12 mouse cellular contexts compared by ENCODE assay signal in the genomic region with DNA sequence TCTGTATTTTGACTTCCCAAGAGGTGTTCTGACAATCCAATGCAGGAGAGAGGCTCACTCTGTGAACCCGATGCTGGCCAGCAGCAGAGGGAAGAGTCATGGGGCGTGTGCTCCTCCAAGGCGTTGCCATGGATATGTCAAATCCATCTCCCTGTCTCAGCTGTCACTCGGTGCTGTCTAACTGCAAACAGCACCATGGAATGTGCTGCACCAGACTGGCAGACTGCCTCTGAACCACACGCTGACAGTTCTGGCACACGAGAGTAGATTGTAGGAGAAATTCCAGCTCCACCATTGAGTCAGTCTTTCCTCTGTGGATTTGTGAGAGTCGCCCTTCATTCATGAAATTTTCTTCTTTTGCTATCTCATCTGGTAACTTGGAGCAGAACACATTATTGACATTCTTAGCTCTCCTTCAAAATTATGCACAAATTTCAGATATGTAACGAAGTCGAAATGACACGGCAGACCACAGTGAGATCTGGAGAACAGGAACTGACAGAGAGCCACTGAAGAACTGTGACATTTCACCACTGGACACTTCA. TPM values are rescaled to one million over a fixed set of nuclear protein-coding genes. Genes with fewer than 3 reads are reported as not detected.
A peak's percentile ranks its signal among the peaks of the same experiment; 100 is the strongest.
DNase-seq lines count a peak whose midpoint lies in the region; ATAC-seq lines count a peak whose summit lies in the region.
"Had no signal": no experiment of that assay in that cellular context is flagged by ENCODE, and none has a peak within 500 bp of the region (broad histone marks: within the 10 kb centered on the region; RNA-seq: fewer than 3 reads in every experiment).

No protein-coding gene starts in this region.

- H3K27me3 ChIP-seq in forebrain, embryonic 14.5 days (replicated peaks; ENCODE audit: control insufficient read depth, insufficient read depth, low read length), result no peaks in the 10 kb centered on the region
- no peaks in the 10 kb centered on the region for H3K27me3 ChIP-seq in forebrain, embryonic 12.5 days
- H3K27me3 ChIP-seq: hindbrain, embryonic 12.5 days; kidney, embryonic 15.5 days had no signal

- H3K4me2 ChIP-seq in forebrain, embryonic 14.5 days (ENCODE audit: low read length), result no peak overlapping the region
- no peak overlapping the region for H3K4me2 ChIP-seq in forebrain, embryonic 12.5 days
- H3K4me2 ChIP-seq: hindbrain, embryonic 12.5 days; kidney, embryonic 15.5 days had no signal

- H3K27ac ChIP-seq in forebrain, embryonic 14.5 days (ENCODE audit: low read depth, low read length), result no peak overlapping the region
- H3K27ac ChIP-seq in forebrain, embryonic 12.5 days, result no peak overlapping the region
- H3K27ac ChIP-seq: hindbrain, embryonic 12.5 days; kidney, embryonic 15.5 days; stomach, postnatal 0 days had no signal

- 59% methylated on average over 10 of the region's 10 CpGs for WGBS in forebrain, embryonic 14.5 days
- WGBS in forebrain, embryonic 12.5 days, result 65% methylated on average over 10 of the region's 10 CpGs

- H3K4me1 ChIP-seq in forebrain, embryonic 14.5 days (ENCODE audit: control insufficient read depth, insufficient read depth, low read length), result no peaks in the 10 kb centered on the region
- no peaks in the 10 kb centered on the region for H3K4me1 ChIP-seq in forebrain, embryonic 12.5 days
- H3K4me1 ChIP-seq: hindbrain, embryonic 12.5 days; kidney, embryonic 15.5 days had no signal

- intact Hi-C loops in left cerebral cortex, postnatal 14 days (cut with DNase I), result loop anchor here (1.0 kb wide), 1 partner anchor 157 kb away; no protein-coding TSS in a partner anchor

- no peaks in the 10 kb centered on the region for H3K36me3 ChIP-seq in forebrain, embryonic 14.5 days (ENCODE audit: control insufficient read depth, insufficient read depth, low read length)
- no peaks in the 10 kb centered on the region for H3K36me3 ChIP-seq in forebrain, embryonic 12.5 days (replicated peaks)
- H3K36me3 ChIP-seq: hindbrain, embryonic 12.5 days; kidney, embryonic 15.5 days had no signal

- ATAC-seq in forebrain, embryonic 14.5 days, result peak; percentile 83; the same call in 1 of the 2 replicates
- no peak for ATAC-seq in forebrain, embryonic 12.5 days (ENCODE audit: low FRiP score)

- H3K9ac ChIP-seq in forebrain, embryonic 14.5 days (ENCODE audit: low read length), result no peak overlapping the region
- H3K9ac ChIP-seq in forebrain, embryonic 12.5 days, result no peak overlapping the region
- H3K9ac ChIP-seq: hindbrain, embryonic 12.5 days; kidney, embryonic 15.5 days had no signal

- DNase-seq in forebrain, embryonic 14.5 days (ENCODE audit: low spot score), result peak; percentile 76
- peak; percentile 9 to 20 for DNase-seq in left cerebral cortex, postnatal 14 days (ENCODE audit: low spot score in 2 of 2)
- DNase-seq in left cerebral cortex, adult 8-10 months (ENCODE audit: low spot score in 2 of 2), result no peak
- DNase-seq in brain, adult 2 months (ENCODE audit: low read depth, low spot score), result peak; percentile 53
- DNase-seq in layer of hippocampus, adult 9-11 months, result peak; percentile 62
- DNase-seq in ovary, postnatal 10 days (ENCODE audit: low spot score), result no peak
- no peak for DNase-seq in kidney, postnatal 10 days

- H3K4me3 ChIP-seq in forebrain, embryonic 14.5 days (ENCODE audit: low read depth, low read length), result no peak overlapping the region
- H3K4me3 ChIP-seq in forebrain, embryonic 12.5 days (replicated peaks), result no peak overlapping the region
- H3K4me3 ChIP-seq: hindbrain, embryonic 12.5 days; kidney, embryonic 15.5 days had no signal

- H3K9me3 ChIP-seq in forebrain, embryonic 14.5 days (replicated peaks; ENCODE audit: control insufficient read depth, low read length), result no peaks in the 10 kb centered on the region
- no peaks in the 10 kb centered on the region for H3K9me3 ChIP-seq in forebrain, embryonic 12.5 days
- H3K9me3 ChIP-seq: hindbrain, embryonic 12.5 days; kidney, embryonic 15.5 days had no signal

RNA-seq across cellular contexts. Expression of gene F2rl1, which starts 38.1 kb away (rescaled TPM):
- 0.17 and 0.30 TPM in 2 replicates for polyA plus RNA-seq in forebrain, embryonic 14.5 days (2014; fragmentation: Nextera tagmentation; extraction: Ambion mirVana)
- polyA plus RNA-seq in forebrain, embryonic 12.5 days (2016; fragmentation: Nextera tagmentation; extraction: Ambion mirVana), result 0.32 and 0.33 TPM in 2 replicates
- under 1 TPM; 0.27 to 0.46 TPM for total RNA-seq in left cerebral cortex, postnatal 14 days (2021)
- under 1 TPM; 0.13 to 0.44 (median 0.26) TPM for total RNA-seq in left cerebral cortex, adult 8-10 months (2022)
- polyA plus RNA-seq: neural tube, embryonic 11.5 days had no signal

RNA-seq across cellular contexts. Expression of gene F2r, which starts 55.1 kb away (rescaled TPM):
- polyA plus RNA-seq in forebrain, embryonic 14.5 days (2014; fragmentation: Nextera tagmentation; extraction: Ambion mirVana), result 76.2 and 80.5 TPM in 2 replicates
- polyA plus RNA-seq in forebrain, embryonic 12.5 days (2016; fragmentation: Nextera tagmentation; extraction: Ambion mirVana), result 109 TPM in 2 replicates
- total RNA-seq in left cerebral cortex, postnatal 14 days (2021), result 1 to 10 TPM; 5.8 to 6.7 TPM
- total RNA-seq in left cerebral cortex, adult 8-10 months (2022), result 1 to 10 TPM; 3.7 to 5.0 (median 4.5) TPM

Comparison
In these comparisons a context has a peak if more than half of its experiments do, and no peak if none do; other contexts are left out.
1. DNase-seq: peak in forebrain, embryonic 14.5 days (single experiment), left cerebral cortex, postnatal 14 days (2 of 2), brain, adult 2 months (single experiment) and layer of hippocampus, adult 9-11 months (single experiment); none in left cerebral cortex, adult 8-10 months (0 of 2), ovary, postnatal 10 days (single experiment) and kidney, postnatal 10 days (single experiment).